Mouse (Mus musculus): ENCODE measurements around the gene Prss53. TPM values are rescaled to one million over a fixed set of nuclear protein-coding genes. Genes with fewer than 3 reads are reported as not detected.
A peak's percentile ranks its signal among the peaks of the same experiment; 100 is the strongest.

Prss53 gene
- polyA plus RNA-seq, 1 experiment = 1.6 TPM

DNA sequence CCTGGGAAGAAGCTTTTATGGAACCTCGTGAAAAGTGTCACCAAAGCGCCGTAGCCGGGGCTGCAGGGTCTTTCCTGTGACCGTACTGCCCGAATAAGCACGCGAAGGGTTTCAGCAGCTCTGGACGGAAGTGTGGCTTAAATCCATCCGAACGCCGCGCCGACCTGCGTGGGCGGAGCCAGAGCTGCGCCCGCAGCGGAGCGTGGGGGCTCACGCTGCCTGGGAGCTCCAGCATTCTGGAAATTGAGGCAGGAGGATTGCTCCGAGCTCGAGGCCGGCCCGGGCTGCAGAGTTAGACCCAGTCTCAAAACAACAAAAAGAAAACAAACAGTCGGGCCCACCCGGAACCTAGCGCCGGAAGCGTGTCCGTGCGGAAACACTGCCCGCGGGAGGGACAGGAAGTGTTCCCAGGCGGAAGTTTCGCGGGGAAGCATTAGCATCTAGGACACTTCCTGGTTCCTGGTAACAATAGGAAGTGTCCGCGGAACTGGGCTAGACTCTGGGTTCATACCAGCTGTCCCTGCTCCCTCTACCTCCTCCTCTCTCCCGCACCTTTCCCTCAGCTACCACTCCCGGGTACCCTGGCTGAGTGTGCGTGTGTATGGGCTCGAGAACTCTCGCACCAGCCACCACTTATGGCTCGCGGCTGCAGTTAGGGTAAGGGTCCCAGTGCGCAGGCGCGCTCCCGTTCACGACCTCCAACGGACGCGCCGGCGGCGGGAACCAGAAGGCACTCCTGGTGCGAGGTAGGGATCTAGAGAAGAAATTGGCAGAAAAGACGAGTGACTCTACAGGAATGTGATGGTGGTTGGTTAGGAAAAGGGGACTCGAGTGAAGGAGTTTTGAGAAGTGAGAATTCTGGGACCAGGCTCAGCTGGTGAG is 14.1 kb downstream of the Prss53 start, which contains the start of gene Zfp668:
Zfp668 (minus strand) TSS at position 362 of the 882 bp plus-strand sequence.
- whole genome bisulfite sequencing = under 1% methylated on average over 60 of the region's 60 CpGs
- Histone ChIP-seq H3K4me3 (replicated peaks; ENCODE audit: control insufficient read depth, low read depth, low read length) (peak within 1 kb of the TSS; percentile 92), H3K4me1 (ENCODE audit: control insufficient read depth, insufficient read depth, low read length) (no peaks in the 10 kb centered on the region), H3K27ac (ENCODE audit: control insufficient read depth, insufficient read depth, low read depth, low read length, poor library complexity) (peak within 1 kb of the TSS; percentile 91)
- peak; percentile 5; the same call in 1 of the 2 replicates for TF ChIP-seq CTCF (IDR thresholded peaks at IDR 0.05; ENCODE audit: control insufficient read depth, insufficient read depth, low read length)
- peak; percentile 54; the same call in 1 of the 2 replicates for TF ChIP-seq POLR2A (IDR thresholded peaks at IDR 0.05; ENCODE audit: borderline replicate concordance, control insufficient read depth, low read depth, low read length)

DNA sequence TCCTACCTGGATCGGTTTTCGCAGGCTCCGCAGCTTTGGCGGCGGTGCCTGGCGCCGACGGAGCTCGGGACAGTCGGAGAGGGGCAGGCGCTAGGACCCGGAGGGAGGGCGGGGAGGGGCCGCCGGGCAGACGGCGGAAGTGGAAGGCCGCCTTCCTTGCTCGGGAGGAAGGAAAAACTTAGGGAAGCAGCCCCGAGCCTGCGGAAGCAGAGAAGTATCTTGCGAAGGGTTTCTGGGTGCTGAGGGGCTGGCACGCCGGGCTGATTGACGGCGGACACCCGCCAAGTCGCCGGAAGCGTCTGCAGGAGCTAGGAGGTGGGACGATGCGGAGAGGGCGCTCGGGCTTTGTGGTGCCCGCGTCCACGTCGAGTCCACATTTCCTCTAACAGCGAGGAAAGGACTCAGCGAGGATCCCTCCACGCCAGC is 14.7 kb downstream of the Prss53 start, which contains the start of gene Zfp646:
Zfp646 (plus strand) TSS at position 181 of the 426 bp plus-strand sequence.
- H3K4me3 ChIP-seq (replicated peaks; ENCODE audit: control insufficient read depth, low read depth, low read length) = peak within 1 kb of the TSS; percentile 92
- no peak for TF ChIP-seq POLR2A (IDR thresholded peaks at IDR 0.05; ENCODE audit: borderline replicate concordance, control insufficient read depth, low read depth, low read length)
- TF ChIP-seq CTCF (IDR thresholded peaks at IDR 0.05; ENCODE audit: control insufficient read depth, insufficient read depth, low read length) = no peak
- WGBS = under 1% methylated on average over 41 of the region's 41 CpGs
- no peaks in the 10 kb centered on the region for H3K4me1 ChIP-seq (ENCODE audit: control insufficient read depth, insufficient read depth, low read length)
- peak within 1 kb of the TSS; percentile 91 for H3K27ac ChIP-seq (ENCODE audit: control insufficient read depth, insufficient read depth, low read depth, low read length, poor library complexity)

DNA sequence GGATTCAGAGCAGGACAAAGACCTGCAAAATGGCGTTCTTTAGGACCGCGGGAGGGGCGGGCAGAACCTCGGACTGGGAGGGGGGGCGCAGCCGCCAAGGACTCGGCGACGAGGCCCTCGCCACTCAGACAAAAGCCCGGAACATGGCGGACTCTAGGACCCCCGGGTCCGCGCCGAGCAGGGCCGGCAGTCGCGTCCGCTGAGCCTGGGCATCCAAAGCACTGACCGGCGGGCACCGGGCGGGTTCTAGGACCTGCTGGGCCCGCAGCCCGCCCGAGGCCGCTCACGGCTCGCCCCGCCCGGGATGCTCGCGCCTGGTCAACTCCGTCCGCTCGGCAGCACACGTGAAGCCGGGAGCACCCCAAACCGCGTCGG is 15.2 kb downstream of the Prss53 start:
- H3K4me1 ChIP-seq (ENCODE audit: control insufficient read depth, insufficient read depth, low read length) = no peaks in the 10 kb centered on the region
- peak overlapping the region; percentile 91 for H3K27ac ChIP-seq (ENCODE audit: control insufficient read depth, insufficient read depth, low read depth, low read length, poor library complexity)
- peak overlapping the region; percentile 92 for H3K4me3 ChIP-seq (replicated peaks; ENCODE audit: control insufficient read depth, low read depth, low read length)
- TF ChIP-seq CTCF (IDR thresholded peaks at IDR 0.05; ENCODE audit: control insufficient read depth, insufficient read depth, low read length) (no peak), POLR2A (IDR thresholded peaks at IDR 0.05; ENCODE audit: borderline replicate concordance, control insufficient read depth, low read depth, low read length) (no peak)
- under 1% methylated on average over 43 of the region's 43 CpGs for WGBS

DNA sequence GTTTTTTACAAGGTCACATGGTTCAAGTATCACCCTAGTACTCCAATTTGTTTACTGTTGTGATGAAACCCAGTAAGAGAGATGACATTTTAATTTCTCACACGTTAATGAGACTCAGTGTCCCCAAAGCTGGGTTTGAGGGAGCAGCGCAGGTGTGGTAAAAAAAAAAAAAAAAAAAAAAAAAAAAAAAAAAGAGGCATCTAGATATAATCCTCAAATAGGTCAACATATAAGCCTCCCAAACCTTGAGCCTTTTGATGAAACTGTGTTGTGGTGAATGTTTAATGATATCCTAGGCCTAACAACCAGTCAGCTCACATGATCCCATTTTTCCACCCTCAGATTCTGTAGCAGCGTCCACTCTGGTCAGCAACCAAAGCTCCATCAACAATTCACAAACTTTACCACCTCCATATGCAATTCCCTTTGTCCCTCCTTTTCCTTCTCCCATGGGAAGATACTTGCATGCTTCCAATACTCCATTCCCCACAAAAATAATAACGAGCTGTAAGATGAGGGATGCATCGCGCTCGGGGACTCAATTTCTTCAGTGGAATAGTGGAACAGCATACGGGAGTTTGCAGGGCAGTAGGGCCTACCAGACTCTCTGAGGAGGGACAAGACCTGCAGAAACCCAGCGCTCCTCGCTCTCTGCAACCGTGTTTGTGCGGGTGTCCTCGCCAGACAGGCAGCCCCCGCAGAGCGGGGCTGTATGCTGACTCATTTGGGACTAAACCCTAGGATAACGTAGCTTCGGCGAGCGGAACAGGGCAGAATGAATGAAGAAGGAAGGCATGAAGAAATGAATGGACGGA is 15.8 kb downstream of the Prss53 start:
- WGBS = 4% methylated on average over 20 of the region's 20 CpGs
- no peaks in the 10 kb centered on the region for H3K4me1 ChIP-seq (ENCODE audit: control insufficient read depth, insufficient read depth, low read length)
- TF ChIP-seq CTCF (IDR thresholded peaks at IDR 0.05; ENCODE audit: control insufficient read depth, insufficient read depth, low read length) = no peak
- TF ChIP-seq POLR2A (IDR thresholded peaks at IDR 0.05; ENCODE audit: borderline replicate concordance, control insufficient read depth, low read depth, low read length) = 0 out of 2 replicates have a peak, but pooled peaks have one; percentile 4
- H3K4me3 ChIP-seq (replicated peaks; ENCODE audit: control insufficient read depth, low read depth, low read length) = peak overlapping the region; percentile 92
- peak overlapping the region; percentile 91 for H3K27ac ChIP-seq (ENCODE audit: control insufficient read depth, insufficient read depth, low read depth, low read length, poor library complexity)

DNA sequence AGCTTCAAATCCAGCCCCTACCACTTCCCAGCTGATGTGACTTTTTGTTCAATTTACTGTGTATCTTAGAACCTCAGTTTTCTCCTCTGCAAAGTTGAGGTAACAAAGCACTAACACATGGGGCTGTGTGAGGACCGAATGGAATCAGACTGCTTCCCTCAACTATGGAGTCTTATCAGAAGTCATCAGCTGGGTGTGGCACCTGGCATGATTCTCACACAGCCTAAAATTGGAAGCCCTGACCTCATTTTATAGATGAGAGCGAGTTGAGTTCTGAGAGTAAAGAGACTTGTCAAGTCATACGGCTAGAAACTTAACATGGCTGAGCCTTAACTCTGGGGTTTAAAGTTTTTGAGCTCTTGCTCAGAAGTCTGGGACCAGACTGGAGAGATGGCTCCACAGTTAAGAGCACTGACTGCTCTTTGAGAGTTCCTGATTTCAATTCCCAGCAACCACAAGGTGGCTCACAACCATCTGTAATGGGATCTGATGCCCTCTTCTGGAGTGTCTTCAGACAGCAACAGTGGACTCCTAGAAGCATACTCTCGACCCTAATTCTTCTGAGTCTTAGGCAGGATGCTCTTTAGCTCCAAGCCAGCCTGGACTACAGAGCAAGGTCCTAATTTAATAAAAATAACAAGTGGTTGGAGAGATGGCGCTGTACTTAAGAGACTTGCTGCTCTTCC is 20.5 kb downstream of the Prss53 start:
- WGBS = 71% methylated on average over 5 of the region's 5 CpGs
- no peaks in the 10 kb centered on the region for H3K4me1 ChIP-seq (ENCODE audit: control insufficient read depth, insufficient read depth, low read length)

DNA sequence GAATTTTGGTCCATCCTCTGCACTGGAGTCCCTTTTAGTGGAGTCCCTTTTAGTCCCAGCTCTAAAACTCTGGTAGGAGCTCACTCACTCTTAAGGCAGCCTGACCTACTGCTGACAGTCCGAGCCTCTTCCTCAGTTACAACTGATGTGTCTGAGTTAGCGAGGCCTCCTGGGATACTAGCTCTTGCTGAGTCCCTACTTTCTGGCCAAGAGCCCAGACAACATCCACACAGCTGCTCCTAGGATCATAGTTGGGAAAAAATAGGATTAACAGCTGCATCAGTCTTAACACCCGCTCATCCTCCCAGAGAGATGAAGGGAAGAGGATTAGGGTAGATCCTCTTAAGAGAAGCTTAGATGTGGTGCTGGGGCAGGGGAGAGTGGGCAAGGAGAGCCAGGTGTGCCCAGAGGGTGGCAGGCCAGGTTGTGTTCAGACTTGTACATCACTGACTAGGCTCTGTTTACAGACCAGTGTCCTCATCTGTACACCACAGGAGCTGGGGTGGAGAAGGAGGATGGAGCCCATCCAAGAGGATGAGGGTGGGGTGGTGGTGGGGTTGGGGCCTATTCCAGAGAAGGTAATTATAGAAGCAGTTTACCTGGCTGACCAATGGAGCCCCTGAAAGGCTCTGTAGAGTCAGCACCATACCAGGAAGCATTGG is 21.5 kb downstream of the Prss53 start:
- Histone ChIP-seq H3K4me1 (ENCODE audit: control insufficient read depth, insufficient read depth, low read length) (no peaks in the 10 kb centered on the region), H3K4me3 (replicated peaks; ENCODE audit: control insufficient read depth, low read depth, low read length) (no peak overlapping the region), H3K27ac (ENCODE audit: control insufficient read depth, insufficient read depth, low read depth, low read length, poor library complexity) (no peak overlapping the region)
- 86% methylated on average over 3 of the region's 3 CpGs for WGBS
- TF ChIP-seq CTCF (IDR thresholded peaks at IDR 0.05; ENCODE audit: control insufficient read depth, insufficient read depth, low read length) (no peak), POLR2A (IDR thresholded peaks at IDR 0.05; ENCODE audit: borderline replicate concordance, control insufficient read depth, low read depth, low read length) (no peak)

More for the DNA sequence above, 20.5 kb downstream of the Prss53 start:
- TF ChIP-seq CTCF (IDR thresholded peaks at IDR 0.05; ENCODE audit: control insufficient read depth, insufficient read depth, low read length) = 0 out of 2 replicates have a peak, but pooled peaks have one; percentile 13
- no peak for TF ChIP-seq POLR2A (IDR thresholded peaks at IDR 0.05; ENCODE audit: borderline replicate concordance, control insufficient read depth, low read depth, low read length)
- H3K4me3 ChIP-seq (replicated peaks; ENCODE audit: control insufficient read depth, low read depth, low read length) = no peak overlapping the region
- H3K27ac ChIP-seq (ENCODE audit: control insufficient read depth, insufficient read depth, low read depth, low read length, poor library complexity) = no peak overlapping the region

DNA sequence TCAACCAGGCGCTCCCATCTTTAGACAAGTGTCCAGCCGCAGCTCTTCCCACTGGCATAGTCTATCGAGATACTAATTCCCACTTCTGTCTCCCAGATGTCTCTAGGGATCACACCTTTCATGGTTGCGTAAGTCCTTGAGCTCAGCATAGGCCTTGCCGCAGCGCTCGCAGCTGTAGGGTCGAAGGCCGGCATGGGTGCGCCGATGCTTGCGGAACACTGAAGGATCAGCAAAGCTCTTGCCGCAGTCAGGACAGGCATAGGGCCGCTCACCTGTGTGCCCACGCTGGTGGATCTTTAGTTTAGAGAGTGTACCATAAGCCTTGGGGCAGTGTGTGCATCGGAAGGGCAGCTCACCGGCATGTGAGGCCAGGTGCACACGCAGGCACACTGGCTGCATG is 23.1 kb downstream of the Prss53 start:
- 94% methylated on average over 18 of the region's 18 CpGs for WGBS
- Histone ChIP-seq H3K4me3 (replicated peaks; ENCODE audit: control insufficient read depth, low read depth, low read length) (no peak overlapping the region), H3K27ac (ENCODE audit: control insufficient read depth, insufficient read depth, low read depth, low read length, poor library complexity) (no peak overlapping the region), H3K4me1 (ENCODE audit: control insufficient read depth, insufficient read depth, low read length) (no peaks in the 10 kb centered on the region)
- TF ChIP-seq CTCF (IDR thresholded peaks at IDR 0.05; ENCODE audit: control insufficient read depth, insufficient read depth, low read length) = no peak
- TF ChIP-seq POLR2A (IDR thresholded peaks at IDR 0.05; ENCODE audit: borderline replicate concordance, control insufficient read depth, low read depth, low read length) = no peak
